Mouse (Mus musculus): ENCODE measurements around the gene Spag6. TPM values are rescaled to one million over a fixed set of nuclear protein-coding genes. Genes with fewer than 3 reads are reported as not detected.

The Spag6 gene
- polyA plus RNA-seq, 1 experiment = 2.5 TPM

DNA sequence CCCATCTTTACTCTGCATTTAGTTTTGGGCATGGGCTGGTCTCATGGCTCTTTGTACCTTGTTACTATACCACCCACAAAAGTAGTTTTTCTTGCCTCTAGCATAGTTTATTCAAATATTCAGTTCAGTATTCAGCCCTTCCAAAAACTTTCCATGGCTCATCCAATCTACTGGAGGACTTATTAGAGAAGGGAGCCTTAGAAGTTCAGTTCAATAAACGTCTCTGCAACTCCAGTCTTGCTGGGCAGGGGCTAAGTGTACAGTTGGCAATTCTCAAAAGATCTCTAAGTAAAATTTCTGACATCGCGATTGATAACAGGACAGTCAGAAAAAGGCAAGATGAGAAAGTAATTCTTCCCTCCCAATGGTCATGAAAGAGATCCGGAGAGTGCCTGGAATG, 13.3 kb upstream of the Spag6 start:
- no peak for TF ChIP-seq CTCF (IDR thresholded peaks at IDR 0.05; ENCODE audit: borderline replicate concordance, insufficient read depth, low read depth, low read length)
- TF ChIP-seq POLR2A (IDR thresholded peaks at IDR 0.05; ENCODE audit: borderline replicate concordance, insufficient read depth, low read length) = no peak
- Histone ChIP-seq H3K27me3 (ENCODE audit: control insufficient read depth, insufficient read depth, low read length) (no peaks in the 10 kb centered on the region), H3K4me1 (ENCODE audit: control insufficient read depth, insufficient read depth, low read length) (0 out of 2 replicates have a peak, but pooled peaks cover 4% of the 10 kb centered on the region), H3K4me3 (replicated peaks; ENCODE audit: insufficient read depth, low read depth, low read length) (no peak overlapping the region), H3K27ac (ENCODE audit: insufficient read depth, low read length) (no peak overlapping the region)
- no peak for DNase-seq
- WGBS = 13% methylated on average over 4 of the region's 4 CpGs

DNA sequence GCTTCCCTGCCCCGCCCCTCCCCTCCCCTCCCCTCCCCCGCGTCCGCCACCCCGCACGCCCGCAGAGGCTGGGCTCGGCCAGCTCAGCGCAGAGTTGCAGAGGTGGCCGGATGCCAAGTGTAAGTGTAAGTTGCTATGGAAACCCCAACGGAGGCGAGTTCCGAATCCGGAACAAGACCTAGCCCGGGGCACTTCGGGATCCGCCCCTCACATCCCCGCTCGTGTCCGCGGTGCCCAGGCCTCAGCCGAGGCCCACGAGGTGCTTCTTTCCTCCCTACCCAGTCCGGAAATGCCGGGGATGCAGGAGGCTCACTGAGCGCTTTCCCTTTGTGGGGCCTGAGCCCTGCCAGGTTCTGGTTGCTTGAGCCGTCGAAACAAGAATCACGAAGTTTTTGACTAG, 12.9 kb upstream of the Spag6 start:
- peak; percentile 32 to 50 for DNase-seq
- Histone ChIP-seq H3K4me1 (ENCODE audit: control insufficient read depth, insufficient read depth, low read length) (0 out of 2 replicates have a peak, but pooled peaks cover 4% of the 10 kb centered on the region), H3K4me3 (replicated peaks; ENCODE audit: insufficient read depth, low read depth, low read length) (peak overlapping the region; percentile 18), H3K27me3 (ENCODE audit: control insufficient read depth, insufficient read depth, low read length) (no peaks in the 10 kb centered on the region), H3K27ac (ENCODE audit: insufficient read depth, low read length) (no peak overlapping the region)
- TF ChIP-seq POLR2A (IDR thresholded peaks at IDR 0.05; ENCODE audit: borderline replicate concordance, insufficient read depth, low read length) = no peak
- no peak for TF ChIP-seq CTCF (IDR thresholded peaks at IDR 0.05; ENCODE audit: borderline replicate concordance, insufficient read depth, low read depth, low read length)
- WGBS = 16% methylated on average over 27 of the region's 29 CpGs

DNA sequence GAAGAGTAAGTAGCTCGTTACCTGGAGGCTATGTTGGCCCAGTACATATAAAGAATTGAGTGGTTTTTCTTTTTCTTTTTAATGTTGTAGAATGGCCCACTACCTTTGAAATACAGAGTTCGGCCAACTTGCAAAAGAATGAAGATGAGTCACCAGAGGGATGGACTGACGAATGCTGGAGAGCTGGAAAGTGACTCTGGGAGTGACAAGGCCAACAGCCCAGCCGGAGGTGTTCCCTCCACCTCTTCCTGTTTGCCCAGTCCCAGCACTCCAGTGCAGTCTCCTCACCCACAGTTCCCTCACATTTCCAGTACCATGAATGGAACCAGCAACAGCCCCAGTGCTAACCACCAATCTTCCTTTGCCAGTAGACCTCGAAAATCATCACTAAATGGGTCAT, 9.8 kb upstream of the Spag6 start:
- Histone ChIP-seq H3K4me3 (replicated peaks; ENCODE audit: insufficient read depth, low read depth, low read length) (no peak overlapping the region), H3K27me3 (ENCODE audit: control insufficient read depth, insufficient read depth, low read length) (peaks cover 4% of the 10 kb centered on the region; the same call in 1 of the 2 replicates), H3K27ac (ENCODE audit: insufficient read depth, low read length) (no peak overlapping the region), H3K4me1 (ENCODE audit: control insufficient read depth, insufficient read depth, low read length) (0 out of 2 replicates have a peak, but pooled peaks cover 4% of the 10 kb centered on the region)
- DNase-seq = no peak
- 89% methylated on average over 5 of the region's 5 CpGs for WGBS
- no peak for TF ChIP-seq CTCF (IDR thresholded peaks at IDR 0.05; ENCODE audit: borderline replicate concordance, insufficient read depth, low read depth, low read length)
- no peak for TF ChIP-seq POLR2A (IDR thresholded peaks at IDR 0.05; ENCODE audit: borderline replicate concordance, insufficient read depth, low read length)

DNA sequence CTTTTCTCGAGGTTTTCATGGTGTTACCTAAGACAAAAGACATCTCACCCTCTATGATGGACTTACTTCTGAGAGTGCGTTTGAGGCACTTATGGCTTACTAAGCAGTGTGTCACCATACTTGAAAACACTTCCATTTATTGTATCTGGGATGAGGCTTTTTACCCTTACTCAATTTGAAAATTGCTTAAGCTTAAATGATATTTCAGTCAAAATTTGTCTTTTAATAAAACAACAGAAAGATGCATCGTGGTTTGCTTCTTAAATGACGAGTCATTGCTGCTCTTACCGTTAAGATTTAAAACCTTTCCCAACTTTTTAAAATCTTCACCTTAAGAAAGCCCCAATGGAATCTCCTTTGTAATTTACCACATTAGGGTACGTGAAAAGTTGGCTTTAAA, 7.4 kb upstream of the Spag6 start:
- DNase-seq = no peak
- no peak overlapping the region for H3K27ac ChIP-seq (ENCODE audit: insufficient read depth, low read length)
- no peak overlapping the region for H3K4me3 ChIP-seq (replicated peaks; ENCODE audit: insufficient read depth, low read depth, low read length)
- no peaks in the 10 kb centered on the region for H3K4me1 ChIP-seq (ENCODE audit: control insufficient read depth, insufficient read depth, low read length)
- 95% methylated on average over 6 of the region's 6 CpGs for WGBS
- H3K27me3 ChIP-seq (ENCODE audit: control insufficient read depth, insufficient read depth, low read length) = peaks cover 11% of the 10 kb centered on the region; the same call in 1 of the 2 replicates
- TF ChIP-seq CTCF (IDR thresholded peaks at IDR 0.05; ENCODE audit: borderline replicate concordance, insufficient read depth, low read depth, low read length) (no peak), POLR2A (IDR thresholded peaks at IDR 0.05; ENCODE audit: borderline replicate concordance, insufficient read depth, low read length) (no peak)

DNA sequence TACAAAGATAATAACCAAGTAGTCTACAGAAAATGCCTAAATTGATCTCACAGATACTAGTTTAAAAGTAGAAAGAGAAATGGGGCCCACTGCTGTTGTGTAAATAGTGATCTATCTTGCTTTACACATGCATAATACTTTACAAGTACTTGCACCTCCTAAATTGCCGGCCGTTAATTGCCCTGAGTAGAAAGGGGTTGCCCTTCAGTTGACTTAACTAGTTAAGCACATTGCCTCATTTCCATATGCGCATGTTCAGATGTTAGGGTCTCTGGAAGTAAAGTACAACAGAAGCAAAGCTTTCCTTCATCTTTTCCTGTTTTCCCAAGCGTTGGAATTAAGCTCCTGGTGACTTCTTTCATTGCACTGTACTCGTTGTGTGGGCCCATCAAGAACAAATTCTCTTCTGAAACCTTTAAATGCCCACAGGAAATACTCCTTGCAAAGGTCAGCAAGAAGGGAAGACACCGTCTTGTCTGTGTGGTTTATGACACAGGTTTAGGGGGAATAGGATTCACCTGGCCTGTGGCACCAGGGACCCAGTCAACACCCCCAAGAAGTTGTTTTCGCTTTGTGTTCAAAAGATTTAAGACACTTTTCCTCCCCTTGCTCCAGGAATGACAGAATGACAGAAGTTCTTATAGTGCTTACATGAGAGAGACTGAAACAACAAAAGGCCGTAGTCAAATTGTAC, 6.9 kb upstream of the Spag6 start:
- Histone ChIP-seq H3K27ac (ENCODE audit: insufficient read depth, low read length) (no peak overlapping the region), H3K4me1 (ENCODE audit: control insufficient read depth, insufficient read depth, low read length) (no peaks in the 10 kb centered on the region), H3K4me3 (replicated peaks; ENCODE audit: insufficient read depth, low read depth, low read length) (no peak overlapping the region), H3K27me3 (ENCODE audit: control insufficient read depth, insufficient read depth, low read length) (peaks cover 11% of the 10 kb centered on the region; the same call in 1 of the 2 replicates)
- 95% methylated on average over 8 of the region's 8 CpGs for WGBS
- TF ChIP-seq CTCF (IDR thresholded peaks at IDR 0.05; ENCODE audit: borderline replicate concordance, insufficient read depth, low read depth, low read length) = no peak
- TF ChIP-seq POLR2A (IDR thresholded peaks at IDR 0.05; ENCODE audit: borderline replicate concordance, insufficient read depth, low read length) = no peak
- DNase-seq = no peak

DNA sequence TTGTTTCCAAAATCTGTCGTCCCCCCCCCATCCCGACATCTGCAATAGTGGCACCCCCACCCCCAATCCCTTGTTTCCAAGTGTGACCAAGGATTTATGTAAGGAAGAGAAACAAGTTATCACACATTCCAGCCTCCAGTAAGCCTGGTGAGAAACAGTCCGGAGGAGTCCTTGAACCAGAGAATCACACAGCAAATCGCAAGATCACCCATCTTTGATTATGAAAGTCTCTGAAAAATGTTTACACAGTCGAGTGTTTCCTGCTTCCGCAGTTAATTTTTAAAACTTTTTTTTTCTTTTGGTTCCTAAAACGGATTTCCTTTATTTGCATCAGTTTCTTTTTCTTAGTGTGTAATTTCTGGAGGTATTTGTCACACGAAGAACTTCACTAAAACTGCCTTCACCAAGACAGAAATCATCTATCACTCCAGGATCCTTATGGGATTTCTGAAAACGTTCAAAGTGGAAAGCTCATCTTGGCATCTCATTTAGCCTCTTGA, 6.1 kb upstream of the Spag6 start:
- H3K4me3 ChIP-seq (replicated peaks; ENCODE audit: insufficient read depth, low read depth, low read length) = no peak overlapping the region
- DNase-seq = no peak
- H3K27ac ChIP-seq (ENCODE audit: insufficient read depth, low read length) = no peak overlapping the region
- no peak for TF ChIP-seq POLR2A (IDR thresholded peaks at IDR 0.05; ENCODE audit: borderline replicate concordance, insufficient read depth, low read length)
- no peaks in the 10 kb centered on the region for H3K4me1 ChIP-seq (ENCODE audit: control insufficient read depth, insufficient read depth, low read length)
- 57% methylated on average over 9 of the region's 9 CpGs for WGBS
- peaks cover 12% of the 10 kb centered on the region; the same call in 1 of the 2 replicates for H3K27me3 ChIP-seq (ENCODE audit: control insufficient read depth, insufficient read depth, low read length)

DNA sequence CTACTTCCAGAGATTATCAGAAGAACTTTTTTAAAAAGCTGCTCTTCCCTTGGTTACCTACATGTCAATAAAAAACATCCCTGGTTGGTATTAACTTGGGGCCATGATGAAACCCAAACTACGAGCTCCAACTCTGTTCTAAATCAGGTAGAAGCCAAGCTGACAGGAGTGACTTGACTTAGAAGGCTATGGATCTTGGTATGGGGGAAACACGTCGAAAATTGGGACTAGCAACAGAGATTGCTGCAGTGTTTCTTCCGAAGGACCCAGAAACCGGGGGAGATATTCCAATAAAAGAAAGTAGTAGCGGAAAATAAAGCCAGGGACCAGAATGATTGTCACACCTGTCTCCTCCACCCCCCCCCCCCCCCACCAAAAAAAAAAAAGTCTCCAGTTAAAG, 5.5 kb upstream of the Spag6 start:
- Histone ChIP-seq H3K27me3 (ENCODE audit: control insufficient read depth, insufficient read depth, low read length) (peaks cover 12% of the 10 kb centered on the region; the same call in 1 of the 2 replicates), H3K4me3 (replicated peaks; ENCODE audit: insufficient read depth, low read depth, low read length) (no peak overlapping the region), H3K27ac (ENCODE audit: insufficient read depth, low read length) (no peak overlapping the region), H3K4me1 (ENCODE audit: control insufficient read depth, insufficient read depth, low read length) (no peaks in the 10 kb centered on the region; the same call in 1 of the 2 replicates)
- 35% methylated on average over 6 of the region's 6 CpGs for WGBS
- no peak for TF ChIP-seq POLR2A (IDR thresholded peaks at IDR 0.05; ENCODE audit: borderline replicate concordance, insufficient read depth, low read length)
- TF ChIP-seq CTCF (IDR thresholded peaks at IDR 0.05; ENCODE audit: borderline replicate concordance, insufficient read depth, low read depth, low read length) = no peak
- no peak for DNase-seq

DNA sequence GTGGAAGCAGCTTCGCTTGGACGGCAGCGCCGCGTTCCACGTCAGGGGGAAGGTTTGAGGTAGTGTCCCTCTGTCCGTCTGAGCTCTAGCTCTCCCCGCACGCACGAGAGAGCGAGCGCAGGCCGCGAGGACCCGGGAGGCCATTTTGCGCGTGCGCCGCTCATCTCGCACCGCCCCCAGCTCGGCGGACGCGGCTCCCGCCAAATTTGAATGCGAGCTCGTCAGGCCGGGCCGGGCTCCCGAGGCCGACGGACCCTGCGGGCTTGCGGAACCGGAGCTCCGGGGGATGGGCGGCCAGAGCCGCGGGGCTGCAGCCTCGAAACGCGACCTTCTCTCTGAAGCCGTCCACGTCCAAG, 5.1 kb upstream of the Spag6 start:
- peak overlapping the region; percentile 52 for H3K4me3 ChIP-seq (replicated peaks; ENCODE audit: insufficient read depth, low read depth, low read length)
- no peak for TF ChIP-seq CTCF (IDR thresholded peaks at IDR 0.05; ENCODE audit: borderline replicate concordance, insufficient read depth, low read depth, low read length)
- TF ChIP-seq POLR2A (IDR thresholded peaks at IDR 0.05; ENCODE audit: borderline replicate concordance, insufficient read depth, low read length) = no peak
- peaks cover 12% of the 10 kb centered on the region; the same call in 1 of the 2 replicates for H3K27me3 ChIP-seq (ENCODE audit: control insufficient read depth, insufficient read depth, low read length)
- DNase-seq = peak in 1 of 2 experiments; percentile 40
- H3K4me1 ChIP-seq (ENCODE audit: control insufficient read depth, insufficient read depth, low read length) = no peaks in the 10 kb centered on the region; the same call in 1 of the 2 replicates
- WGBS = 3% methylated on average over 45 of the region's 45 CpGs
- H3K27ac ChIP-seq (ENCODE audit: insufficient read depth, low read length) = no peak overlapping the region

Data from cerebellum, adult 2 months (tissue).